Mouse (Mus musculus): ENCODE results near the gene Celf2. TPM values are rescaled to one million over a fixed set of nuclear protein-coding genes. Genes with fewer than 3 reads are reported as not detected.

Gene Celf2
- total RNA-seq, 2 experiments from 2014 or later = 69.7 to 79.8 TPM

DNA sequence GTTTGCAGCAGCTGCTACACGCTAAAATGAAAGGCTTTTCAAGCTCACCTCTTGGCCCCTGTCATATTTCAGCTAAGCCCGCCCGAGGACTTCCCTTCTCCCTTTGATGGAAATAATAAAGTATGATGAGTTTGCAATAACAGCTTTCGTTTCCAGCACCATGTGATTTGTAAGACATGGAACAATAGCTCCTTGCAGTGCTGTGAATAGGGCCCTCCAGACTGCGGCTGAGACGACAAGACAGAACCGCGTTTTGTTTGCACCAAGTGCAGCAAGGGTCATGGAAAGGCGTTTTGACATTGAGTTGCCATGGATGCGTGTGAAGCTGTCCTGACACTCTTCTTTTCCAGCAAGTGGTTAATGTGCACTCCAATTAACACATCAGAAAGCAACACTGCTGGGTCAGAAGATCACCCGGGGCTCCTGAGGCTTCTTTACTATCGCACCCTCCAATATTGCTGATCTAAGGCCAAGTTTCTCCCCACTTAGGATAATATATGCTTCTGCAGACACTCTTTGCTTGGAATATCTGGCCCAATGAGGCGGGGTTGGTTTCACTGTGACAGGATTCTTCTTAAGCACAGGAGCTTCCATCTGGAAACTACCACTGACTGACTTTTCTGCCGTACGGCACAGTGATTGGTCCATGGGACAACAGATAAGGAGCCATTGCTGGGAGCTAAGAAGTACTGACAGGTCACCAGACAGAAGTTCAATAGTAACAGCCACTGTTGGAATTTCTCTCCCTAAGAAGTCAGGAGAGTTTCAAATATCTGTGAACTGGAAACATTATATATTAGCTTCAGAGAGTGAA lies 301.5 kb downstream of the Celf2 start:
- no peak for DNase-seq (ENCODE audit: low spot score)

DNA sequence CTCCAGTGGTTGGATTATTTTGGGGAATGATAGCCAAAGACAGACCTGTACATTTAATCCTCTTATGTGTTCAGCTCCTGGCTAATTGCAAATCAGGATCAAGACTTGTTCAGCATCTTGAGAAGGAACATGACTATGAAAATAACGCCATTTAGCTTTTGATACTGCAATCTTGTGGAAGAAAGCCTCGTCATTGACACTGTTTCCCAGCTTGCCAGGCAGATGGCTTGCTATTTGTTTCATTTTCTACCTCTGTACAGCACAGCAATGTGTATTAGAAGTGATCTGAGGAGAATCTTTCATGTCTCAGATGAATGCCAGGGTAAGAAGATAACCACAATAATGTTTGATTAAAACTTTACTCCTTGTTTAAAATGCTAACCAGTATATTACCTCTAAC lies 315.9 kb downstream of the Celf2 start:
- DNase-seq (ENCODE audit: low spot score) = no peak

GRCm38 (mm10) chr2:7179186-7179585 lies 330.2 kb downstream of the Celf2 start:
- DNase-seq (ENCODE audit: low spot score) = no peak

DNA sequence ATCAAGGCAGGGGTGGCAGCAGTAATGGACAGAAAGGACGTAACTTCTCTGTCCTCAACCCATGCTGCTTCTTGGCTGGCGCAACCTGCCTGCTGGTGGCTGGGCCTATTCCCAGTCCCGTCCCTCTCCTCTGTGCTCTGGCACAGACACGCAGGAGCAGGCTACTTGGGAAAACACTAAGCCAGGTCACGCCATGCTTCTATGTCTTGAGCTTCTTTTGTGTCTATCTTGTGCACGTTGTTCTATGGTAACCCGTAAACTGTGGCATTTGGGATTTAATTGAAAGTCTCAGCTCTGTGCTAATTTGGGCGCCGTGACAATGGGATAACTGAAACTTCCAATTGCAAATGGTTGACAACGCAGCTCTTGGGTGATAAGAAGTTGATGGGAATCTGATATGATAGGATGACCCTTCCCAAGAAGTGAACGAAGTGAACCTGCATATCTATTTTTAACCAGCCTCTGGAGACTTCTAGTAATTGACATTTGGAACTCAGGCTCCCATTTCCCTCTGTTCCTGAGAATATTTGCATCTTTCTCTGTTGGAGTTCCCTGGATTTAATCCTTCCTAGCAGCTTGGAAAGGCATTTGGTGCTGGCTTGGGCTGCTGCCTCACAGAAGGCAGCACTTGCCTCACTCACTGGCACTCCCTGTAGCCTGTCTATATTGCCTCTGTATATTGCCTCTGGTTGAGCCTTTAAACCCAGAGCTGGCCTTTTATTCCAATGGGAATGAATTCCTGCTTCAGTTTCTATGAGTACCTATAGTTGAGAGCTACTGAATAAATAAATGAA lies 335.9 kb downstream of the Celf2 start:
- no peak for DNase-seq (ENCODE audit: low spot score)

GRCm38 (mm10) chr2:7171087-7171696 lies 338.2 kb downstream of the Celf2 start:
- DNase-seq (ENCODE audit: low spot score) = no peak

DNA sequence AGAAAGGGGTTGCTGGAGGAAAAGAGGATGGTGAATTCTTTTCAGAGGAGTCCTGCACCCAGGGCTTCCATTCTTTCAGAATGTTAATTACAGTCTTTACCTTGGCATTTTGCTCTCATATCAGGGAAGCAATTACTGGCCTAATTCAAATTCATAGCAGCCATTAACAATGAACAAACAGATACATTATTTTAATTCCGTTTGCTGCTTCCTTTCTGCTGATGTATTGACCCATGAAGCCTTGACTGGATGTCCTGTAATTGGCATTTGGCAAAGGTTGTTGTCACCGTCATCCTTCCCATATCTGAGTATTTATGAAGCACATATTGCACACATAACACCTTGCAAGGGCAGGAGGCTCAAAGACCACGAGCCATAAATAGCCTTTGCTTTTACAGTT lies 343.6 kb downstream of the Celf2 start:
- no peak for DNase-seq (ENCODE audit: low spot score)

DNA sequence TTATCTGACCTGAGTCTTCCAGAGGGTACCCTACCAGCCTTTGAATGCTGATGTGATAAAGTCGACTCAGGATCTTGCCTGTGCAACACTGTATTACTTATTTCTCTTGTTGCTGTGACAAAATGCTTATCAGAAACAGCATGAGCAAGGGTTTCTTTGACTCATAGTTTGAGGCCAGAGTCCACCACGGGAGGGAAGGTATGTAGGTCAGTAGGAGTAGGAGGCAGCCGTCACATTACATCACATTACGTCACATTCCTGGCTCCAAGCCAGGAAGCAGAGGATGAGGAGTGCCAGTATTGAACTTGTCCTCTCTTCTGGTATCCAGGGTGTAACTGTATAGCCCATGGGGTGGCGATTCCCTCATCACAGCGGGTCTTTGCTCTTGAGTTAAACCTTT lies 349.3 kb downstream of the Celf2 start:
- no peak for DNase-seq (ENCODE audit: low spot score)

DNA sequence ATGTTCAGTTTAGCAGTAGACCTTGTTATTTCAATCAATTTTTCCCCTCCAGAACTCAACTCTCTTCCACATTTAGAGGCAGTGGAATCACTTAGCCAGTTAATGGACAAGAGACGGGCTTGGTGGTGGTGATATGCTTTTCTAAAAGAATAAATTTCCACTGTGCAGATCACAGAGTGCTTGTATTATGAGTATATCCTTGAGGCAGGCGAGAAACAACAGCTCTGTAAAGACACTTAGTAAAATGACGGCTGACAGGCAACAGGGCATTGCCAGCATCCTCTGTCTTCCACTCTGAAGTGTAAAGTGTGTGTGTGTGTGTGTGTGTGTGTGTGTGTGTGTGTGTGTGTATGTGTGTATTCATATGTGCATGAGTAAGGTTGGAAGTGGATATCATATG lies 362.1 kb downstream of the Celf2 start:
- DNase-seq (ENCODE audit: low spot score) = no peak

DNA sequence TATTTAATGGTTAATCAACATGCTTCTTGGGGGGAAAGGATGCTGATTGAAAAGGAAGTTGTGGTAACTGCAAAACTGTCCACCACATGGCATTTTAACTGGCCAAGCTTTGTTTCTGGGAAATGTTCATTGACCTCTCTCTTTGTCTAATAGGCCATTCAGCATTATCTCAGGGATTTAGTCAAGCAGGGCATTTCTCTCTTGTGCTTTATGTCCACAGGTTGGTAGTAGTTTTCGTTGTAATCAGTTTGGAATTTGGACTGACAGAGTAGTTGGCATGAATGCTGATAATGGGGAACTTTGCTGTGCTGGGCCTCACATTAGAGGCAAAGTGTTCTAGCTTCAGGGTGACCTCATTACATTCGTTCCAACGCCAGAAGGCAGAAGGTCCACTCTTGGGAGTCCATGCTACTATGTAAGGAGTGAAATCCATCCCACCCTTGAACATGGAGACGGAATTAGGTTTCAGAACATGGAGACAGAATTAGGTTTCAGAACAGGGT lies 363.8 kb downstream of the Celf2 start:
- no peak for DNase-seq (ENCODE audit: low spot score)

DNA sequence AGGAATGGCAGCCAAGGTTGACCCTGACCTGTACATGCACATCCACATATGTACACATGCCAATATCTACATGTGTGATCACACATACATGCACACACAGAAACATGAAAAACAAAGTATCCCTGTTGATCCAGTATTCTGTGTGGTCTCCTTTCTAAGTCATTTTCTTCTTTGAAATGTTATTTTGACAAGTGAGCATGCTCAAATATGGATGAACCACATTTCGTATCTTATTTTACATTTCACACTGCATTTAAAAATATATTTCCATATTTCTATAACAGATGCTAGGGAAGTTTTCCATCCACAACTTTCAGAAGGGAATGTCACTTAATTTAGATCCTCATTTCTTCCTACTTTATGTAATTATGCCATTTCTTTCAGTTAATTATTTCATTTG lies 364.5 kb downstream of the Celf2 start:
- no peak for DNase-seq (ENCODE audit: low spot score)

DNA sequence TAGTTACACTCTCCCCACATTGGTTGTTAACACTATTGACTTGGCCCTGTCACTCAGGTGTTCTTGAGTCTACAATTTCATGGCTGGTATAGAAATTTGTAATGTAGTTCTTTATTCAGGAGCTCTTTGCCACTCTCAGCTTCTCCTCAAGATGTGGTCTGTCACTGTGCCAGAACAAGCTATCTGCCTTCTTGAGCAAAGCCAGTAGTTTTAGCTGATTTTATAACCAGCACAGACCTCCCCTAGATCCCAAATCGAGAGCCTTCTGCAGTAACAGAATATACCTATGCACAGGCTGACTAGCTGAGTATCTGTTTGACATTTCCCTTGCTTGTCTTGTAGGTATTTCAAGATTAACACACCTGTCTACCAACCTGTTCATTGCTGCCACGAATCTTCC lies 386.0 kb downstream of the Celf2 start:
- no peak for DNase-seq (ENCODE audit: low spot score)

DNA sequence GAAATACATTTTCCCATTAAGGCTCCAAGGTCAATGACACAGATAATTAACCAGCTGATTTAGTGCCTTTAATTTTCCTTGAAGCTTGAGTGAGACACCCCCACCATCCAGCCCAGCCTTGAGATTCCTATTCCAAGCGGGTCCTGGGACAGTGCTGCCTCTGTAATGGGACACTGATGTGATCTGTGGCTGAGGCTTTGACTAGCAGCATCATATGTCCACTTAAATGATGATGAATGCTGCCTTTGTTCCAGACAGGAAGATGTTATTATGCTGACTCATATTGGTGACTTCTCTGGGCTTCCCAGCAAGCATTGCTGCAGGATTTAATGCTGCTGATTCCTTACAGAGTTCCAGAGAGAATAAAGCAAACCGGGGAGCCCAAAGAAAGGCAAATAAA lies 393.6 kb downstream of the Celf2 start:
- DNase-seq (ENCODE audit: low spot score) = no peak

DNA sequence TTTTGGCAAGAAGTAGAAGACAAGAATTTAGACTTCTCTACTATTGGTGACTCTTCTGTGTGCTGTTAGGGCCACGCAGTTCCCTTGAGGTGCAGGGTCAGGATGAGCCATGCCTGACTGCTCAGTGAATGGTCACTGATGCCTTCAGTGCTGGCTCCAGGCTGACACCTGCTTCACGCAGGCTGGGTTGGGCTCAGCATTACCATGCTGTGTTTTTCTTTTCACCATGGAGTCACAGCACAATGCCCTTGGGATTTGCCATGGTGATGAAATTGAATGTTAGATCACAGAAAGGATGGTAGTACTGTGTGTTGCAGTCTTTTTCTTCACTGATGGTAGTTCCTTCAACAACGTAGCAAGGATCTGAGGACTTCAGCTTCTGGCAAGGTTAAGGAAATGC lies 394.2 kb downstream of the Celf2 start:
- DNase-seq (ENCODE audit: low spot score) = peak; percentile 18

GRCm38 (mm10) chr2:7113738-7114137 lies 395.6 kb downstream of the Celf2 start:
- no peak for DNase-seq (ENCODE audit: low spot score)

GRCm38 (mm10) chr2:7112156-7112813 lies 397.1 kb downstream of the Celf2 start:
- DNase-seq (ENCODE audit: low spot score) = peak; percentile 46

DNA sequence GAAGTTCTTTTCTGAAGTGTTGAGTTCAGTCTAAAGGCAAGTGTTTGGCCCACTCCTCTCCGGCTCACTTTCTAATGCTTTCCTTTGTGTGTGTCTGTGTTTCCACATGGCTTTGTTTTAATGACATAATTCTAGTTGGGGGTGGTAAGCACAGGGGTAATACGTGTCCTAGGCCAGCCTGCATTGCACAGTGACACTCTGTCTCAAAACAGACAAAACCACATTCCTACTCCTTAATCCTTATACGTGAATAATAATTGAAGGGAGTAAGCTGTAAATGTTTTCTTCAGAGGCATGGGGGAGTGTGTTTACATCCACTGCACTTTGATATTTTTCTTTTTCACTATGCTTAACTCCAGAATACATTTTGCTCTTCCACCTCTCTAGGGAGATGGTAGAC lies 415.9 kb downstream of the Celf2 start:
- DNase-seq (ENCODE audit: low spot score) = no peak

DNA sequence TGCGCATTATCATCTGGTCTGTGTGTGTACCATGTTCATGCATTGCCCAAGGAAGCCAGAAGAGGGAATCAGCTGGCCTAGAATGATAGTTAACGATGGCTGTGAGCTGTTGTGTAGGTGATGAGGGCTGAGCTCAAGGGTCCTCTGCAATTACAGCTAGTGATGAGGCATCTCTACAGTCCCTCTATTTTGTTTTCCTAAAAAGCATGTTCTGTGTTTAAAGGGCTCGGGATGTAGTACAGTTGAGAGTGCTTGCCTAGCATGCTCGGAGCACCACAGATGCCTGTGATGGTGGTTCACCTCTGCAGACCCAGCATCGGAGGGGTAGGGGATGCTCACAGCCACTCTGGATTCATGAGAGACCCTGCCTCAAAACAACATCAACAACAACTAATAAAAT lies 416.7 kb downstream of the Celf2 start:
- DNase-seq (ENCODE audit: low spot score) = no peak

- DNase-seq (ENCODE audit: low spot score) = no peak
Measured at GRCm38 (mm10) chr2:7090496-7090895, 418.9 kb downstream of the Celf2 start.

DNA sequence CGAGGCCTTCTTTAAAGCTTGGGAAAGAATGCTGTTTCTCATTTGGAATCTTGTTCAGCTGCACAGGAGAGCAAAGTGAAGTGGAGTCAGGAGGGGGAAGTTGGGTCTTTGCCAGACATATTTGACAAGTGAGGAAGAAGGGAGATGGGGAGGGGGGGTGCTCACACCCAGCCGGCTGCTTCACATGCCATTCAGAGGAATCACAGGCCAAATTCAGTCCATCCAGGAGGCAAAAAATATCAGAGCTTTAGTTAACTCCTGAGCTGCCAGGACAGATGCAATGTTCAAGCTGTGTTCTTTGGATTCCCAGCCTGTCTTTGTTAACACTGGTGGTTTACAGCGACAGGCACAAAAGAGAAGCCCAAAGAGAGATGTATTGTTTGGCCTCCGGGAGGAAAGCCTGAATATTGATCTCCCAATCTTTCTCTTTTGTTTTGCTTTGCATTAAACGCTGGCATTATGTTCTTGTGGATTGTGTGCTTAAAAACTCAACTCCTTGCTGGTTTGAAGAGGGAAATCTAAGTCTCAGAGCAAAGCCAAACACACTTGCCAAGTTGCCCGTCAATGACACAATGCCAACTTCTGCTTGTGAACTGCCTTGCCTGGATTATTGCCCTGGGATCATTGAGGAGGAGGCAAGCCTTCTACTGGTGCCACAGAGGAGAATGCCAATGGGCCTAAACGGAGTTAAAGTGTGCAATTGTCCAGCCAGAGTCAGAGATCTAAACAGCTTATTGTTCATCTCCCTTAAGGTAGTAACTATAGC lies 420.1 kb downstream of the Celf2 start:
- peak; percentile 37 for DNase-seq (ENCODE audit: low spot score)

- DNase-seq (ENCODE audit: low spot score) = no peak
Measured at GRCm38 (mm10) chr2:7088536-7088935, 420.8 kb downstream of the Celf2 start.

DNA sequence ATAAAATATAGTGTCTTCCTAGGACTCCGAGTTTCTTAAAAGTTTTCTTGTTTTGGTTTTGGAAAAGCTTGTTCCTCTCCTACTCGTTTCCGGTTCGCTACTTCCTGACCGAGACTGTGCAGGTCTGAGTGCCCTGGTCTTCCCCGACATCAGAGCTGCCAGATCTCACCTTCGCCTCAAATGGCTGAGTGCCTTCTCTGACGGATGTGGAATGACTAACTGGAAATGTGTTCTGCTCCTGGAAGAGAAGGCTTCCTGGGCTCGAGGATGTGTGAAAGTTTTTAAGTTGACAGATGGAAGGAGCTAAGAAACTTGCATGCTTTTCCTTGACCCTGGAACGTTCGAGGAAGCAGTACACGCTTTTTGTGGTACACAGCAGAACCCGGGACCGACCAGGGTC lies 421.9 kb downstream of the Celf2 start:
- DNase-seq (ENCODE audit: low spot score) = no peak

Data from gastrocnemius, adult 18-20 months (tissue).